Mouse (Mus musculus): ENCODE data around the gene Tk1. TPM values are rescaled to one million over a fixed set of nuclear protein-coding genes. Genes with fewer than 3 reads are reported as not detected.

The Tk1 gene
- polyA plus RNA-seq (2012; ENCODE audit: insufficient read depth, low replicate concordance): 12.9 and 17.2 TPM in 2 replicates

- no peak; the same call in 1 of the 2 replicates for TF ChIP-seq FLI1 (IDR thresholded peaks at IDR 0.05; ENCODE audit: low read length)
- no peak for TF ChIP-seq GATA1 (IDR thresholded peaks at IDR 0.05; ENCODE audit: borderline replicate concordance, low read length)
- peaks cover 88% of the 10 kb centered on the region for H3K4me1 ChIP-seq
- H3K36me3 ChIP-seq (replicated peaks; ENCODE audit: low read length): peaks cover 33% of the 10 kb centered on the region
- peak within 1 kb of the TSS; percentile 90 for H3K4me3 ChIP-seq (replicated peaks)
- H3K9me3 ChIP-seq: no peaks in the 10 kb centered on the region
- H3K27me3 ChIP-seq (replicated peaks): peaks cover 29% of the 10 kb centered on the region
Observed at GRCm38 (mm10) chr11:117825333-117826101, at the start of gene Tk1, which contains the start of gene Afmid. Gene Tk1, minus strand, starts transcription at chr11:117826092. Gene Afmid, plus strand, starts transcription at chr11:117825924.

DNA sequence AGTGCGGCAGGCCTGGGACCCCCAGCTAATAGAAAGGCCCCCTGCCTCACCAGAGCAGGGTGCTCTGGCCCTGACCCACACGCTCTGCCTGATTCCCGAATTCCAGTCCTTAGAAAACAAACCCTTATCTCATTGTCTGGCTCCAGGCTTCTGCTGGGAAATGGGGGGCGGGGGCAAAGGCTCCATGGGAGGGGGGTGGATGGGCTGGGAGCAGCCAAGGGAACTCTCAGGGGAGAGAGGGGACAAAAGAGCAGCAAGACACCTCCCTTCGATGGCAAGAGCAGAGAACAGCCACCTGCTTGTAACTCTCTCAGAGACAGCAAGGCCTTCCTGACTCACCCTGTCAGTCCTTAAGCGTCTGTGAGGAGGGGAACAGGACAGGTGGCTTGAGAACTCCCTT is 49.8 kb upstream of the Tk1 start:
- H3K4me1 ChIP-seq: peaks cover 86% of the 10 kb centered on the region
- H3K27me3 ChIP-seq (replicated peaks): peaks cover 17% of the 10 kb centered on the region
- no peak for TF ChIP-seq FLI1 (IDR thresholded peaks at IDR 0.05; ENCODE audit: low read length)
- TF ChIP-seq GATA1 (IDR thresholded peaks at IDR 0.05; ENCODE audit: borderline replicate concordance, low read length): no peak
- no peaks in the 10 kb centered on the region for H3K9me3 ChIP-seq
- H3K4me3 ChIP-seq (replicated peaks): no peak overlapping the region
- no peaks in the 10 kb centered on the region for H3K36me3 ChIP-seq (replicated peaks; ENCODE audit: low read length)

DNA sequence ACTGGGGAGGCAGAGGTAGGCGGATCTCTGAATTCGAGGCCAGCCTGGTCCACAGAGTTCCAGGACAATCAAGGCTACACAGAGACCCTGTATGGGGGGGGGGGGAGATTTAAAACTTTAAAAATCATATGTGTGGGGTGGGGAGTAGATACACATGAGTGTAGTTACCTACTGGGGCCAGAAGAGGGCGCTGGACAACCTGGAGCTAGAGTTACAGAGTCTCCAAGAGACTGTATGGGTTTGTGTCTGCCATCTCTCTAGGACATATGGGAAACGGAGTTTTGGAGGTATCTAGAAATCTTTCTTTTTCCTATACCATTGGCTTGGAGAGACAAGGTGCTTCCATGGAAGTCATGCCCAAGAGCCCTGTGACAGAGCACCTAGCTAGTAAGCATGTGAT is 48.5 kb upstream of the Tk1 start:
- TF ChIP-seq FLI1 (IDR thresholded peaks at IDR 0.05; ENCODE audit: low read length) (no peak), GATA1 (IDR thresholded peaks at IDR 0.05; ENCODE audit: borderline replicate concordance, low read length) (no peak)
- peaks cover 6% of the 10 kb centered on the region for H3K36me3 ChIP-seq (replicated peaks; ENCODE audit: low read length)
- peaks cover 82% of the 10 kb centered on the region for H3K4me1 ChIP-seq
- H3K9me3 ChIP-seq: no peaks in the 10 kb centered on the region
- H3K4me3 ChIP-seq (replicated peaks): no peak overlapping the region
- peaks cover 12% of the 10 kb centered on the region for H3K27me3 ChIP-seq (replicated peaks)

DNA sequence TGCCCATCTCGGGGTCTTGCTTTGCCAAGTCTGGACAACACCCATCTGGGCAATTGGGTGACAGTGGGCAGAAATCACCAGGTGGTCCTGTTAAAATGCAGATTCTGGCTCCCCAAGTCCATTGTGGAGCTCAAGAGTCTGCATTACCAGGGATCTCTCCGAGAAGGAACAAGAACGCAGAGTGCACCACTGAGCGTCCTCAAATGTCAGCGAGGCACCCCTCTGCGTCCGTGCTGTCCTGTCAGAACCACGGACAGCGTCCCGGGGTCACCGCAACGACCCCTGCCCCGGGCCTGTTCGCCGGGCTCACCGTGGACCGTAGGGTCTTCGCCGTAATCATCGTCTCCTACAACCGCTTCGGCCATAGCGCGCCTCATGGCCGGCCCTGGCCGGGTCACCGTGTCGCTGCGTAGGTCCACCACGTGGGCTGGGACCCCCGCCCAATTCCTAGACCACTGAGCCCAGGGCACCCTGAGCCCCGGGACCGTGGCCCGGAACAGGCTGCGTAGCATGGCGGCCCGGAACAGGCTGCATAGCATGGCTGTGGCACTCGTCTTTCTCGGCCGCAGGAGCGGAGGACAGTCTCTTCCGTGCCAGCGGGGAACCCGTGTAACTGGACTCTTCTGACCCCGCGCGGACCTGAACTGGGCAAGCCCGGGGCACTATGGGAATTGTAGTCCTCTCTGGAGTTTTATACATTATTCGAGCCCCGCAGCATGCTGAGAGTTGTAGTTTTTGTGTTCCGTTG is 47.1 kb upstream of the Tk1 start, which contains the start of gene Tha1:
Tha1 (minus strand) TSS at position 621 of the 748 bp plus-strand sequence.
- Histone ChIP-seq H3K4me1 (peaks cover 68% of the 10 kb centered on the region), H3K27me3 (replicated peaks) (peaks cover 20% of the 10 kb centered on the region), H3K36me3 (replicated peaks; ENCODE audit: low read length) (peaks cover 20% of the 10 kb centered on the region), H3K4me3 (replicated peaks) (peak within 1 kb of the TSS; percentile 91), H3K9me3 (no peaks in the 10 kb centered on the region)
- TF ChIP-seq GATA1 (IDR thresholded peaks at IDR 0.05; ENCODE audit: borderline replicate concordance, low read length) (no peak), FLI1 (IDR thresholded peaks at IDR 0.05; ENCODE audit: low read length) (no peak)

- H3K36me3 ChIP-seq (replicated peaks; ENCODE audit: low read length): peaks cover 29% of the 10 kb centered on the region
- H3K27me3 ChIP-seq (replicated peaks): peaks cover 27% of the 10 kb centered on the region
- TF ChIP-seq GATA1 (IDR thresholded peaks at IDR 0.05; ENCODE audit: borderline replicate concordance, low read length) (no peak), FLI1 (IDR thresholded peaks at IDR 0.05; ENCODE audit: low read length) (no peak)
- peaks cover 58% of the 10 kb centered on the region for H3K4me1 ChIP-seq
- H3K4me3 ChIP-seq (replicated peaks): peak overlapping the region; percentile 91
- H3K9me3 ChIP-seq: no peaks in the 10 kb centered on the region
Observed at GRCm38 (mm10) chr11:117871911-117872584, 46.2 kb upstream of the Tk1 start.

DNA sequence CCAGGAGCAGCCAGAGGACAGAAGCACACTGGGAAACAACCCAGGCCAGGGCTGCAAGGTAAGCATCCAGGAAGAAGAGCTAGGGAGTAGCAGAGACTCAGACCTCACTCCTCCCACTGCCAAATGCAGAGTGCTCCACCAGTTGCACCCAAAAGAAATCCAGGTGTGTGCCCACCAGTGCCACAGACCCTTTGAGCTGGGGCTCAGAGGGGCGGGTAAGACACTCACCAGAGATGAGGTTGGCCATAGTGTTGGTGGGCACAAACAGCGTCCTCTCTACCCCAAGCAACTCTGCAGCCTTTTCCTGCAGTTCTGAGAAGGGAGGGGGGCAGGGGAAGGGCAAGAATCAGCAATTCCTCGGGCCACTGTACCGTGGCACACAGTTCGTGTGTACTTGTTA is 45.5 kb upstream of the Tk1 start:
- Histone ChIP-seq H3K4me1 (peaks cover 52% of the 10 kb centered on the region), H3K36me3 (replicated peaks; ENCODE audit: low read length) (peaks cover 30% of the 10 kb centered on the region), H3K27me3 (replicated peaks) (peaks cover 30% of the 10 kb centered on the region), H3K9me3 (no peaks in the 10 kb centered on the region), H3K4me3 (replicated peaks) (no peak overlapping the region)
- TF ChIP-seq GATA1 (IDR thresholded peaks at IDR 0.05; ENCODE audit: borderline replicate concordance, low read length): no peak
- TF ChIP-seq FLI1 (IDR thresholded peaks at IDR 0.05; ENCODE audit: low read length): no peak

DNA sequence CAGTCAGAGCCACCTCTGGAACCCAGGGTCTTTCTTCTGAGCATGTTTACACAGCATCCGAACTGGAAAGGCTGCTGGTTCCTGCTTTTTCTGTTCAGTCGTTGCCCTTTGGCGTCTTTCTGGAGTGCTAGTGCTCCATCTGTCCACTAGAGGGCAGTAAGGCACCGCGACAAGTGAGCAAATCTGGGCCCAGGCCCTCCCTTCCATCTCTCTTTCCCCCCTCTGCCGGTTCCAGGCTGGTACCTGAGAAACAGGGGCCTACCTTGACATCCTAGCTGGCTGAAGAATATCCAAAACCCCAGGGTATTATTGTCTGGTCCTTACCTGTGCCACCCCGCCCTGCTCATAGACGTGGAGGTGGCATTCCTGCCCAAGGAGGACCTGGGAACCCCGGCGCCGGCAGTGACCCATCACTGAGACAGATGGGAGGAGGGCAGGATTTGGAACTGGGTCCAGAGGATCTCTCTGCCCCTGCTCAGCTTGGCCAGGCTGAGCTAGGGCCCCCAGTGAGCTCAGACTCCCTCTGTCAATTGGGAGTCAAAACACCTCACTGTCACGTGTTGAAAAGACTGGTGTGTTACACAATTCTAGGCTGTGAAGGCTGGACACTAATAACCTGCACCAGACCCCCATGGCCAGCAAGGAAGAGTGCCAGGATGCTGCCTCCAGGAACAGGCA is 44.9 kb upstream of the Tk1 start:
- no peak for TF ChIP-seq GATA1 (IDR thresholded peaks at IDR 0.05; ENCODE audit: borderline replicate concordance, low read length)
- no peak for TF ChIP-seq FLI1 (IDR thresholded peaks at IDR 0.05; ENCODE audit: low read length)
- Histone ChIP-seq H3K4me3 (replicated peaks) (peak overlapping the region; percentile 31), H3K9me3 (no peaks in the 10 kb centered on the region), H3K4me1 (peaks cover 48% of the 10 kb centered on the region), H3K27me3 (replicated peaks) (peaks cover 36% of the 10 kb centered on the region), H3K36me3 (replicated peaks; ENCODE audit: low read length) (peaks cover 30% of the 10 kb centered on the region)

DNA sequence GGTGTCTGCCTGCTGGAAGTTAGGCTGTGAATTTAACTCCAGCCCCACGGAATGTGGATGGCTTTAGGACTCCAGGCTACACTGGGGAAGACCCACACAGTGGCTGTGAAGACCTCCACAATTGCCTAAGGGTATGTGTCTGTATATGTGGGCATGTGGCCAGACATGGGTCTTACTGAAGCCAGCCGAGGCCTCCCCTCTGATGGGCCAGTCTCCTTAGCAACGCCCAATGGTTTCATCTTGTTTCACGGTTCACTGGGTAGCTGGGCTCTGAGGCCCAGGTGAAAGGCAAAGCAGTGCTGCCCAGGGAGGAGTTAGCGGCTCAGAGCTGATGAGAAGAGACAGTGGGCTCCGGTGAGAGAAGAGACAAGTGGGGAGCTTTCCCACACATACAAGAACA is 40.1 kb upstream of the Tk1 start:
- H3K9me3 ChIP-seq: no peaks in the 10 kb centered on the region
- no peak overlapping the region for H3K4me3 ChIP-seq (replicated peaks)
- peaks cover 70% of the 10 kb centered on the region for H3K27me3 ChIP-seq (replicated peaks)
- H3K4me1 ChIP-seq: peaks cover 43% of the 10 kb centered on the region
- TF ChIP-seq GATA1 (IDR thresholded peaks at IDR 0.05; ENCODE audit: borderline replicate concordance, low read length) (no peak), FLI1 (IDR thresholded peaks at IDR 0.05; ENCODE audit: low read length) (no peak)
- H3K36me3 ChIP-seq (replicated peaks; ENCODE audit: low read length): peaks cover 30% of the 10 kb centered on the region

- H3K9me3 ChIP-seq: no peaks in the 10 kb centered on the region
- peaks cover 26% of the 10 kb centered on the region for H3K36me3 ChIP-seq (replicated peaks; ENCODE audit: low read length)
- TF ChIP-seq FLI1 (IDR thresholded peaks at IDR 0.05; ENCODE audit: low read length) (no peak), GATA1 (IDR thresholded peaks at IDR 0.05; ENCODE audit: borderline replicate concordance, low read length) (no peak)
- no peak overlapping the region for H3K4me3 ChIP-seq (replicated peaks)
- peaks cover 46% of the 10 kb centered on the region for H3K4me1 ChIP-seq
- H3K27me3 ChIP-seq (replicated peaks): peaks cover 82% of the 10 kb centered on the region
Observed at GRCm38 (mm10) chr11:117864805-117865204, 38.9 kb upstream of the Tk1 start.
